Mouse (Mus musculus): ENCODE data around the gene Gjb1. TPM values are rescaled to one million over a fixed set of nuclear protein-coding genes. Genes with fewer than 3 reads are reported as not detected.
"Not testable (repeated sequence)": the region's sequence is repeated elsewhere in the genome, so short reads cannot be mapped to it uniquely, and the experiment has no call there.

The Gjb1 gene
- polyA plus RNA-seq, 1 experiment from 2014 or later = 0.60 TPM

GRCm38 (mm10) chrX:101346475-101346874 lies 29.7 kb upstream of the Gjb1 start:
- 49% methylated on average over 4 of the region's 4 CpGs for WGBS
- no peak overlapping the region for H3K27ac ChIP-seq (ENCODE audit: low read length)
- H3K4me3 ChIP-seq (ENCODE audit: low read length) = no peak overlapping the region
- H3K9me3 ChIP-seq (replicated peaks; ENCODE audit: control insufficient read depth, low read length) = no peaks in the 10 kb centered on the region
- H3K36me3 ChIP-seq (ENCODE audit: control insufficient read depth, insufficient read depth) = no peaks in the 10 kb centered on the region
- no peak overlapping the region for H3K4me2 ChIP-seq (ENCODE audit: low read depth, low read length)
- no peaks in the 10 kb centered on the region for H3K4me1 ChIP-seq (ENCODE audit: control insufficient read depth, insufficient read depth, low read length)
- no peak overlapping the region for H3K9ac ChIP-seq (ENCODE audit: low read length)
- ATAC-seq (replicated peaks; ENCODE audit: extremely low read depth, insufficient read depth, low FRiP score) = no peak
- H3K27me3 ChIP-seq (ENCODE audit: control insufficient read depth, insufficient read depth, low read length) = no peaks in the 10 kb centered on the region

GRCm38 (mm10) chrX:101351188-101351587 lies 25.0 kb upstream of the Gjb1 start:
- Histone ChIP-seq H3K9ac (ENCODE audit: low read length) (no peak overlapping the region), H3K4me3 (ENCODE audit: low read length) (no peak overlapping the region), H3K9me3 (replicated peaks; ENCODE audit: control insufficient read depth, low read length) (no peaks in the 10 kb centered on the region), H3K36me3 (ENCODE audit: control insufficient read depth, insufficient read depth) (no peaks in the 10 kb centered on the region), H3K4me1 (ENCODE audit: control insufficient read depth, insufficient read depth, low read length) (no peaks in the 10 kb centered on the region), H3K27ac (ENCODE audit: low read length) (no peak overlapping the region), H3K27me3 (ENCODE audit: control insufficient read depth, insufficient read depth, low read length) (no peaks in the 10 kb centered on the region), H3K4me2 (ENCODE audit: low read depth, low read length) (no peak overlapping the region)
- WGBS = 26% methylated on average over 4 of the region's 4 CpGs
- ATAC-seq (replicated peaks; ENCODE audit: extremely low read depth, insufficient read depth, low FRiP score) = no peak

GRCm38 (mm10) chrX:101358902-101359301 lies 17.3 kb upstream of the Gjb1 start:
- not testable (repeated sequence) for H3K9me3 ChIP-seq (replicated peaks; ENCODE audit: control insufficient read depth, low read length); H3K36me3 ChIP-seq (ENCODE audit: control insufficient read depth, insufficient read depth); ATAC-seq (replicated peaks; ENCODE audit: extremely low read depth, insufficient read depth, low FRiP score); H3K4me1 ChIP-seq (ENCODE audit: control insufficient read depth, insufficient read depth, low read length); H3K9ac ChIP-seq (ENCODE audit: low read length); H3K4me3 ChIP-seq (ENCODE audit: low read length); H3K27ac ChIP-seq (ENCODE audit: low read length); H3K4me2 ChIP-seq (ENCODE audit: low read depth, low read length); H3K27me3 ChIP-seq (ENCODE audit: control insufficient read depth, insufficient read depth, low read length)
- WGBS = 73% methylated on average over 4 of the region's 4 CpGs

GRCm38 (mm10) chrX:101369001-101369400 lies 7.2 kb upstream of the Gjb1 start:
- H3K27ac ChIP-seq (ENCODE audit: low read length) = no peak overlapping the region
- no peaks in the 10 kb centered on the region for H3K36me3 ChIP-seq (ENCODE audit: control insufficient read depth, insufficient read depth)
- no peak overlapping the region for H3K9ac ChIP-seq (ENCODE audit: low read length)
- no peaks in the 10 kb centered on the region for H3K27me3 ChIP-seq (ENCODE audit: control insufficient read depth, insufficient read depth, low read length)
- WGBS = 39% methylated on average over 7 of the region's 7 CpGs
- no peak for ATAC-seq (replicated peaks; ENCODE audit: extremely low read depth, insufficient read depth, low FRiP score)
- H3K4me3 ChIP-seq (ENCODE audit: low read length) = no peak overlapping the region
- H3K9me3 ChIP-seq (replicated peaks; ENCODE audit: control insufficient read depth, low read length) = no peaks in the 10 kb centered on the region
- no peaks in the 10 kb centered on the region for H3K4me1 ChIP-seq (ENCODE audit: control insufficient read depth, insufficient read depth, low read length)
- no peak overlapping the region for H3K4me2 ChIP-seq (ENCODE audit: low read depth, low read length)

GRCm38 (mm10) chrX:101370573-101370972 lies 5.6 kb upstream of the Gjb1 start:
- no peaks in the 10 kb centered on the region for H3K4me1 ChIP-seq (ENCODE audit: control insufficient read depth, insufficient read depth, low read length)
- no peak overlapping the region for H3K4me2 ChIP-seq (ENCODE audit: low read depth, low read length)
- H3K27ac ChIP-seq (ENCODE audit: low read length) = no peak overlapping the region
- H3K36me3 ChIP-seq (ENCODE audit: control insufficient read depth, insufficient read depth) = no peaks in the 10 kb centered on the region
- no peaks in the 10 kb centered on the region for H3K27me3 ChIP-seq (ENCODE audit: control insufficient read depth, insufficient read depth, low read length)
- no peak overlapping the region for H3K9ac ChIP-seq (ENCODE audit: low read length)
- ATAC-seq (replicated peaks; ENCODE audit: extremely low read depth, insufficient read depth, low FRiP score) = no peak
- 77% methylated on average over 3 of the region's 3 CpGs for WGBS
- H3K9me3 ChIP-seq (replicated peaks; ENCODE audit: control insufficient read depth, low read length) = no peaks in the 10 kb centered on the region
- no peak overlapping the region for H3K4me3 ChIP-seq (ENCODE audit: low read length)

GRCm38 (mm10) chrX:101372946-101373345 lies 3.2 kb upstream of the Gjb1 start:
- Histone ChIP-seq H3K4me3 (ENCODE audit: low read length) (no peak overlapping the region), H3K9me3 (replicated peaks; ENCODE audit: control insufficient read depth, low read length) (no peaks in the 10 kb centered on the region), H3K4me1 (ENCODE audit: control insufficient read depth, insufficient read depth, low read length) (no peaks in the 10 kb centered on the region), H3K9ac (ENCODE audit: low read length) (no peak overlapping the region), H3K27me3 (ENCODE audit: control insufficient read depth, insufficient read depth, low read length) (peaks cover 2% of the 10 kb centered on the region; the same call in 1 of the 2 replicates), H3K36me3 (ENCODE audit: control insufficient read depth, insufficient read depth) (no peaks in the 10 kb centered on the region), H3K4me2 (ENCODE audit: low read depth, low read length) (no peak overlapping the region), H3K27ac (ENCODE audit: low read length) (no peak overlapping the region)
- 70% methylated on average over 5 of the region's 5 CpGs for WGBS
- no peak for ATAC-seq (replicated peaks; ENCODE audit: extremely low read depth, insufficient read depth, low FRiP score)

- no peaks in the 10 kb centered on the region for H3K4me1 ChIP-seq (ENCODE audit: control insufficient read depth, insufficient read depth, low read length)
- no peak for ATAC-seq (replicated peaks; ENCODE audit: extremely low read depth, insufficient read depth, low FRiP score)
- no peak overlapping the region for H3K4me3 ChIP-seq (ENCODE audit: low read length)
- H3K9ac ChIP-seq (ENCODE audit: low read length) = no peak overlapping the region
- no peak overlapping the region for H3K4me2 ChIP-seq (ENCODE audit: low read depth, low read length)
- no peak overlapping the region for H3K27ac ChIP-seq (ENCODE audit: low read length)
- peaks cover 2% of the 10 kb centered on the region for H3K27me3 ChIP-seq (ENCODE audit: control insufficient read depth, insufficient read depth, low read length)
- no peaks in the 10 kb centered on the region for H3K36me3 ChIP-seq (ENCODE audit: control insufficient read depth, insufficient read depth)
- no peaks in the 10 kb centered on the region for H3K9me3 ChIP-seq (replicated peaks; ENCODE audit: control insufficient read depth, low read length)
- WGBS = 66% methylated on average over 4 of the region's 4 CpGs
Measured at GRCm38 (mm10) chrX:101377076-101377475, 898 bp downstream of the Gjb1 start.

GRCm38 (mm10) chrX:101379744-101380143 lies 3.6 kb downstream of the Gjb1 start:
- H3K9ac ChIP-seq (ENCODE audit: low read length) = no peak overlapping the region

GRCm38 (mm10) chrX:101383455-101383854 lies 7.3 kb downstream of the Gjb1 start:
- no peak for ATAC-seq (replicated peaks; ENCODE audit: extremely low read depth, insufficient read depth, low FRiP score)
- peaks cover 33% of the 10 kb centered on the region for H3K27me3 ChIP-seq (ENCODE audit: control insufficient read depth, insufficient read depth, low read length)
- H3K27ac ChIP-seq (ENCODE audit: low read length) = no peak overlapping the region
- H3K9me3 ChIP-seq (replicated peaks; ENCODE audit: control insufficient read depth, low read length) = no peaks in the 10 kb centered on the region
- no peak overlapping the region for H3K4me3 ChIP-seq (ENCODE audit: low read length)
- H3K4me1 ChIP-seq (ENCODE audit: control insufficient read depth, insufficient read depth, low read length) = no peaks in the 10 kb centered on the region
- H3K36me3 ChIP-seq (ENCODE audit: control insufficient read depth, insufficient read depth) = no peaks in the 10 kb centered on the region
- H3K9ac ChIP-seq (ENCODE audit: low read length) = no peak overlapping the region
- WGBS = 39% methylated on average over 18 of the region's 18 CpGs
- H3K4me2 ChIP-seq (ENCODE audit: low read depth, low read length) = no peak overlapping the region

More at GRCm38 (mm10) chrX:101379744-101380143, 3.6 kb downstream of the Gjb1 start:
- no peak overlapping the region for H3K27ac ChIP-seq (ENCODE audit: low read length)
- H3K4me1 ChIP-seq (ENCODE audit: control insufficient read depth, insufficient read depth, low read length) = no peaks in the 10 kb centered on the region
- H3K4me3 ChIP-seq (ENCODE audit: low read length) = no peak overlapping the region
- H3K36me3 ChIP-seq (ENCODE audit: control insufficient read depth, insufficient read depth) = no peaks in the 10 kb centered on the region
- no peak overlapping the region for H3K4me2 ChIP-seq (ENCODE audit: low read depth, low read length)
- H3K9me3 ChIP-seq (replicated peaks; ENCODE audit: control insufficient read depth, low read length) = no peaks in the 10 kb centered on the region
- 52% methylated on average over 1 of the region's 1 CpGs for WGBS
- peaks cover 17% of the 10 kb centered on the region for H3K27me3 ChIP-seq (ENCODE audit: control insufficient read depth, insufficient read depth, low read length)
- no peak for ATAC-seq (replicated peaks; ENCODE audit: extremely low read depth, insufficient read depth, low FRiP score)
